10 mouse cellular contexts compared by ENCODE assay signal in genomic region chr8:45998228-45998627, GRCm38 (mm10). TPM values are rescaled to one million over a fixed set of nuclear protein-coding genes. Genes with fewer than 3 reads are reported as not detected.
DNase-seq lines count a peak whose midpoint lies in the region; ATAC-seq and TF ChIP-seq lines count a peak whose summit lies in the region.
"Had no signal": no experiment of that assay in that cellular context is flagged by ENCODE, and none has a peak within 500 bp of the region (broad histone marks: within the 10 kb centered on the region; RNA-seq: fewer than 3 reads in every experiment).

No protein-coding gene starts in this region.

- peaks cover 24% of the 10 kb centered on the region for H3K36me3 ChIP-seq in forebrain, embryonic 15.5 days
- no peaks in the 10 kb centered on the region; the same call in 1 of the 2 replicates for H3K36me3 ChIP-seq in forebrain, embryonic 11.5 days (ENCODE audit: control insufficient read depth, insufficient read depth, low read length)

- peak overlapping the region; percentile 69; the same call in 1 of the 2 replicates for H3K4me2 ChIP-seq in forebrain, embryonic 15.5 days (replicated peaks)
- no peak overlapping the region for H3K4me2 ChIP-seq in forebrain, embryonic 11.5 days (ENCODE audit: low read depth, low read length, severe bottlenecking)

- DNase-seq in forebrain, embryonic 11.5 days (ENCODE audit: low spot score), result no peak
- no peak for DNase-seq in layer of hippocampus, adult 2 months (ENCODE audit: low spot score in 2 of 2)
- DNase-seq in layer of hippocampus, adult 8-10 months (ENCODE audit: low spot score in 2 of 2), result no peak
- DNase-seq in lung, postnatal 10 days, result peak; percentile 17
- DNase-seq in embryo, embryonic 10.5 days (ENCODE audit: low spot score), result no peak
- no peak for DNase-seq in T-cell, adult 2 months (ENCODE audit: low spot score)
- DNase-seq: cerebellum, adult 8-10 months had no signal

- 90% methylated on average over 2 of the region's 2 CpGs for WGBS in forebrain, embryonic 15.5 days
- 86% methylated on average over 2 of the region's 2 CpGs for WGBS in forebrain, embryonic 11.5 days

- TF ChIP-seq CTCF in layer of hippocampus, adult 2 months (conservative IDR thresholded peaks at IDR 0.05), result peak; percentile 55
- no peak for TF ChIP-seq CTCF in bone marrow macrophage, adult 2 months (IDR thresholded peaks at IDR 0.05; ENCODE audit: low read depth, low read length)

- no peak for ATAC-seq in forebrain, embryonic 15.5 days (replicated peaks)
- ATAC-seq in forebrain, embryonic 11.5 days (replicated peaks; ENCODE audit: low FRiP score), result no peak
- ATAC-seq: forebrain, embryonic 14.5 days had no signal

- no peaks in the 10 kb centered on the region for H3K27me3 ChIP-seq in forebrain, embryonic 15.5 days
- no peaks in the 10 kb centered on the region for H3K27me3 ChIP-seq in forebrain, embryonic 11.5 days (ENCODE audit: control insufficient read depth, insufficient read depth, low read length)

- H3K27ac ChIP-seq in forebrain, embryonic 15.5 days (replicated peaks), result no peak overlapping the region
- H3K27ac ChIP-seq in forebrain, embryonic 11.5 days (ENCODE audit: low read depth, low read length), result no peak overlapping the region
- H3K27ac ChIP-seq in layer of hippocampus, adult 2 months, result no peak overlapping the region
- H3K27ac ChIP-seq in bone marrow macrophage, adult 2 months (ENCODE audit: insufficient read depth, low read depth, low read length), result no peak overlapping the region

- TF ChIP-seq POLR2A in bone marrow macrophage, adult 2 months (IDR thresholded peaks at IDR 0.05; ENCODE audit: borderline replicate concordance, low read depth, low read length), result no peak

- no peak overlapping the region for H3K9ac ChIP-seq in forebrain, embryonic 15.5 days (replicated peaks)
- H3K9ac ChIP-seq in forebrain, embryonic 11.5 days (ENCODE audit: low read length), result no peak overlapping the region

- H3K9me3 ChIP-seq in forebrain, embryonic 15.5 days, result no peaks in the 10 kb centered on the region
- H3K9me3 ChIP-seq in forebrain, embryonic 11.5 days (ENCODE audit: control insufficient read depth, low read length), result no peaks in the 10 kb centered on the region

- H3K4me1 ChIP-seq in forebrain, embryonic 15.5 days, result peaks cover 10% of the 10 kb centered on the region
- H3K4me1 ChIP-seq in forebrain, embryonic 11.5 days (replicated peaks; ENCODE audit: control insufficient read depth, insufficient read depth, low read length), result peaks cover 5% of the 10 kb centered on the region; the same call in 1 of the 2 replicates
- H3K4me1 ChIP-seq in bone marrow macrophage, adult 2 months (ENCODE audit: control insufficient read depth, insufficient read depth, low read length), result peaks cover 21% of the 10 kb centered on the region

- no peak overlapping the region for H3K4me3 ChIP-seq in forebrain, embryonic 15.5 days
- no peak overlapping the region for H3K4me3 ChIP-seq in forebrain, embryonic 11.5 days (ENCODE audit: low read depth, low read length)
- H3K4me3 ChIP-seq in layer of hippocampus, adult 2 months, result peak overlapping the region; percentile 6; the same call in 1 of the 2 replicates
- peak overlapping the region; percentile 26; the same call in 1 of the 2 replicates for H3K4me3 ChIP-seq in bone marrow macrophage, adult 2 months (ENCODE audit: insufficient read depth, low read length)

RNA-seq across cellular contexts. Expression of gene Lrp2bp, which starts 0.9 kb away (rescaled TPM):
- polyA plus RNA-seq in forebrain, embryonic 15.5 days (2015; fragmentation: Nextera tagmentation; extraction: Ambion mirVana), result 0.42 and 0.45 TPM in 2 replicates
- polyA plus RNA-seq in forebrain, embryonic 11.5 days (2014; fragmentation: Nextera tagmentation; extraction: Ambion mirVana), result 0.40 and 0.53 TPM in 2 replicates
- total RNA-seq in layer of hippocampus, adult 2 months (2021), result under 1 TPM in 1 of 2 experiments, not detected in 1; 0.29 TPM
- total RNA-seq in layer of hippocampus, adult 8-10 months (2022), result under 1 TPM; 0.18 to 0.91 (median 0.43) TPM
- polyA plus RNA-seq in bone marrow macrophage, adult 2 months (2012; ENCODE audit: insufficient read depth, insufficient read length, missing spikeins), result not detected in 2 replicates

RNA-seq across cellular contexts. Expression of gene Ankrd37, which starts 7.3 kb away (rescaled TPM):
- 24.7 and 29.6 TPM in 2 replicates for polyA plus RNA-seq in forebrain, embryonic 15.5 days (2015; fragmentation: Nextera tagmentation; extraction: Ambion mirVana)
- polyA plus RNA-seq in forebrain, embryonic 11.5 days (2014; fragmentation: Nextera tagmentation; extraction: Ambion mirVana), result 13.4 and 15.4 TPM in 2 replicates
- total RNA-seq in layer of hippocampus, adult 2 months (2021), result 10 to 100 TPM in 1 of 2 experiments, 1 to 10 TPM in 1; 9.1 to 11.2 TPM
- total RNA-seq in layer of hippocampus, adult 8-10 months (2022), result 1 to 10 TPM; 7.5 to 8.7 (median 8.4) TPM
- polyA plus RNA-seq in bone marrow macrophage, adult 2 months (2012; ENCODE audit: insufficient read depth, insufficient read length, missing spikeins), result 4.8 and 6.5 TPM in 2 replicates

RNA-seq across cellular contexts. Expression of gene Ufsp2, which starts 22.9 kb away (rescaled TPM):
- 60.3 and 60.9 TPM in 2 replicates for polyA plus RNA-seq in forebrain, embryonic 15.5 days (2015; fragmentation: Nextera tagmentation; extraction: Ambion mirVana)
- 50.3 and 58.0 TPM in 2 replicates for polyA plus RNA-seq in forebrain, embryonic 11.5 days (2014; fragmentation: Nextera tagmentation; extraction: Ambion mirVana)
- total RNA-seq in layer of hippocampus, adult 2 months (2021), result 10 to 100 TPM; 48.2 to 51.3 TPM
- 10 to 100 TPM; 48.2 to 55.4 (median 53.8) TPM for total RNA-seq in layer of hippocampus, adult 8-10 months (2022)
- polyA plus RNA-seq in bone marrow macrophage, adult 2 months (2012; ENCODE audit: insufficient read depth, insufficient read length, missing spikeins), result 65.6 and 68.4 TPM in 2 replicates

RNA-seq across cellular contexts. Expression of gene 1700029J07Rik, which starts 23.2 kb away (rescaled TPM):
- polyA plus RNA-seq in forebrain, embryonic 15.5 days (2015; fragmentation: Nextera tagmentation; extraction: Ambion mirVana), result 3.8 and 4.4 TPM in 2 replicates
- 3.2 and 4.7 TPM in 2 replicates for polyA plus RNA-seq in forebrain, embryonic 11.5 days (2014; fragmentation: Nextera tagmentation; extraction: Ambion mirVana)
- 1 to 10 TPM; 2.4 to 3.3 TPM for total RNA-seq in layer of hippocampus, adult 2 months (2021)
- total RNA-seq in layer of hippocampus, adult 8-10 months (2022), result 1 to 10 TPM; 2.5 to 4.6 (median 3.7) TPM
- 0.40 and 0.59 TPM in 2 replicates for polyA plus RNA-seq in bone marrow macrophage, adult 2 months (2012; ENCODE audit: insufficient read depth, insufficient read length, missing spikeins)

Comparison
In these comparisons a context has a peak if more than half of its experiments do, and no peak if none do; other contexts are left out.
1. H3K4me3 ChIP-seq: peak in layer of hippocampus, adult 2 months (single experiment) and bone marrow macrophage, adult 2 months (single experiment); none in forebrain, embryonic 15.5 days (single experiment) and forebrain, embryonic 11.5 days (single experiment).